Mouse (Mus musculus): ENCODE results near the gene Anapc7.

The Anapc7 gene

DNA sequence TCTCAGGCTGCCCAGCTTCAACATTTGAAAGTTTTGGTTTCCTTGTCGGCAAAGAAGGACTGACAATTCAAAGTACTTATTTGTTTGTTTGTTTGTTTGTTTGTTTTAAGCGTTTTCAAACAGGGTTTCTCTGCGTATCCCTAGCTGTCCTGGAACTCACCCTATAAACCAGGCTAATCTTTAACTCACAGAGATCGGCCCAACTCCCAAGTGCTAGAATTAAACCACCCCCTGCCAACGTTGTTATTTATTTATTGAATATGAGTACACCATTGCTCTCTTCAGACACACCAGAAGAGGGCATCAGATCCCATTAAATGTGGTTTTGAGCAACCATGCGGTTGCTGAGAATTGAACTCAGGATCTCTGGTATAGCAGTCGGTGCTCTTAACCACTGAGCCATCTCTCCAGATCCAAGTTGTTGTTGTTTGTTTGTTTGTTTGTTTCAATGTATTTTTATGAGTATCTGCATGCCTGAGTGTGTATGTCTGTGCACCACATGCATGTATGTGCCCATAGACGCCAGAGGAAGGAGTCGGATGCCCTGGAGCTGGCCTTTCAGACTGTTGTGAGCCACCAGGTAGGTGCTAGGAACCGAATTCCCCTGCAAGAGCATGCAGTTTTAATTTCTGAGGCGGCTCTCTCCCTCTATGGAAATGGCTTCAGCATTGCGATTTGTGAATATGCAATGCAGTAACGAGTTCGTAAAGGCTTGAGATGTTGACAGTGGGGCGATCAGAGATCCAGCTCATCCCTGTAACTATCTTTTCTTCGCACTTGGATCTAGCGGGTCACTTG, at the start of gene Anapc7:
Gene Anapc7 (plus strand): TSS at position 423 of the 798 bp plus-strand sequence.
- DNase-seq, result no peak

DNA sequence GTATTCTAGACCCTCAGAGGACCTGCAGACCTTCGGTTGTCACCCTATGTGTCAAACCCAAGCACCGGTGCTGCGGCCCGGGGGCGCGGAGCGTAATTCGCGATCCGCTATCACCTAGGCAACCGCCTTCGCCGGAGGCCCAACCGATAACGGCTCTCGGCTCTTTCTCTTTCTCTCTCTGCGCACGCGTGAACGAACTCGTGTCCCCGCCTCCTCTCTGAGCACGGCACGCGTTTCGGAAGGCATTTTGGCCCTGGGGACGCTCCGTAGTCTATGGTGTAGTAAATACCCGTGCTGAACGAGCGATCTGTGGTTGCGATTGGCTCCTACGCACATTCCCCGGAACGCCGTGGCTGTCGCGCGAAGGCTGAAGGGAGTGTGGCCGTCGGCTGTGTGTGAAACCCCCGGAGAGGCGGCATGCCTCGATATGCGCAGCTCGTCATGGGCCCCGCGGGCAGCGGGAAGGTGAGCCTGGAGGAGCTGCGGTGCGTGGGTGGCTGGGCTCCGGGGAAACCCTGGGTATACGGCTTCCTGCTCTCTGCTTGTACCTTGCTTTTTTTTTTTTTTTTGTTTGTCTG, 49.2 kb upstream of the Anapc7 start, which contains the start of gene Fam216a:
Gene Fam216a (minus strand): TSS at position 173 of the 578 bp plus-strand sequence.
- DNase-seq, result peak; percentile 99

DNA sequence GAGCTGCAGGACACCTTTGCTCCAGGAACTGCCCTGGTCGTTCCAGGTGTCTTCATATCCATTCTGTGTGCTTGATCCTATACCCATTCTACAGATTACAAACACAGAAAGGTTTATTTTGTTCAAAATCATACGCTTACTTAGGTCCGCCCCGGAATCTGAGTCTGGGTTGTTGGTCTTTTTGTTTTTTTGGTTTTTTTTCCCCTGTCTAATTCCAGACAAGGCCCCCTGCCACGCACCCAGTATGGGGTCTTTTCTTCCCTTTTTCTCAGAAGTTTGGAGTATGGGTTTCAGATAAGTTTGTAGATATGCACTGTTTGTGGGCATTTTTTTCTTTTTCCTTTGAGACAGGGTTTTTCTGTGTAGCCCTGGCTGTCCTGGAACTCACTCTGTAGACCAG, 48.6 kb upstream of the Anapc7 start:
- DNase-seq, result no peak

- no peak for DNase-seq
Observed at GRCm38 (mm10) chr5:122377101-122377833, 44.2 kb upstream of the Anapc7 start.

DNA sequence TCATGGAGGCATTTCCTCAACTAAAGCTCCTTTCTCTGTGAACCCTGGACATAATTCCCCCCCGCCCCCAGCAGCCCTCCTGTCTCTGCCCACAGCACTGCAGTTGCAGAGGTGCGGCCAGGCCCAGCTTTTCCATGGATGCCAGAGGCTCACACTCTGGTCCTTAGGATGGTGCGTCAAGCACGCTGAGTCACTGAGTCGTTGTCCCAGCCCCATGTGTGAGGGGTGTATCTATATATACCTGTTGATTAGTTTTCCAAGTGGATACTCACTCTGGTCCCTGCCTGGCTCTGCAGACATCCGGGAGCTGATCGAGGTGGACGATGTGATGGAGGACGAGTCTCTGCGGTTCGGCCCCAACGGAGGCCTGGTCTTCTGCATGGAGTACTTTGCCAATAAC, 43.3 kb upstream of the Anapc7 start:
- no peak for DNase-seq

DNA sequence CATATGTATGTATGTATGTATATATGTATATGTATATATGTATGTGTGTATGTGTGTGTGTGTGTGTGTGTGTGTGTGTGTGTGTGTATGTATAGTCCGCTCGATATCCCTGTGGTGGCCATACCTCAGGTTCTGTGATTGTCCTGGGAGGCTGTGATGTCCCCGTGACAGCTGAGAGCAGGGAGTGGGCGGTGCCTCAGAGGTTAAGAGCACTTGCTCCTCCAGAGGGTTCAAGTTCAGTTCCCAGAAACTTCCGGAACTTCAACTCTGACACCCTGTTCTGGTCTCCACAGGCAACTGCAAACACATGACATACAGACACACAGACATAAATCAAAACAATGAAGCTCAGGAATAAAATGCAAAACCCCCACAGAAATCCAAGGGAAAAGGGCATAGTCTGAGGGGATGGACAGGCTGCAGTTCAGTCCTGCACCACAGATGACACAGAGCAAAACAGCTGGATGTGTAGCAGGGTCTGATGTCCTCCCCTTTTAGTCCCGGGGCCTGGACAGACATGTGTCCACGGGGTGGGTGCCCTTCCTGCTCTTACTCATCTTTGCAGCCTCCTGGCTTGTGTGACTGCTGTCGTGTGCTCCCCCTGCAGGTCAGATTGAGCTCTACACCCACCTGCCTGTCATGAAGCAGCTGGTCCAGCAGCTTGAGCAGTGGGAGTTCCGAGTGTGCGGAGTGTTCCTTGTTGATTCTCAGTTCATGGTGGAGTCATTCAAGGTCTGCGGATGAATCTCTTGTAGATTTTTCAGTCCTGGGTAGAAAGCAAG, 41.9 kb upstream of the Anapc7 start:
- DNase-seq, result peak; percentile 77

- DNase-seq, result no peak
Observed at GRCm38 (mm10) chr5:122390006-122390405, 31.5 kb upstream of the Anapc7 start.

DNA sequence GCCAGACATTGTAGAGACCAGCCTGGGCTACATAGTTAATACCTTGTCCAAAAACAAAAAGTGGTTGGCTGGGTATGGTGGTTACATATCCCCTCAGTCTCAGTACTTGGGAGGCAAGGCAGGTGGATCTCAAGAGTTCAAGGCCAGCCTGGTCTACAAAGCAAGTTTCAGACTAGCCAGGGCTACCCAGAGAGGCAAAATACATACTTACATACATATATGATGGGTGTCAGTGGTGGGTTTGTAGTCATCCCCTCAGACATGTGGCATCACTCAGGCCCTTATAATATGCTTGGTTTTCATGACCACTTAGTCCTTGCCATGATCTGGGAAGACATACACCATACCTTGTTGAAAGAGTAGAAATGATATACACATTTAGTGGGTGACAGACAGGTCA, 30.8 kb upstream of the Anapc7 start:
- DNase-seq, result no peak

- no peak for DNase-seq
Observed at GRCm38 (mm10) chr5:122391178-122391785, 30.2 kb upstream of the Anapc7 start.

- DNase-seq, result peak; percentile 95
Observed at GRCm38 (mm10) chr5:122391786-122392180, 29.7 kb upstream of the Anapc7 start, which contains the start of gene Arpc3. TSS of gene Arpc3 (plus strand) at chr5:122391878.

GRCm38 (mm10) chr5:122392227-122393004, 29.1 kb upstream of the Anapc7 start:
- peak; percentile 45 for DNase-seq

DNA sequence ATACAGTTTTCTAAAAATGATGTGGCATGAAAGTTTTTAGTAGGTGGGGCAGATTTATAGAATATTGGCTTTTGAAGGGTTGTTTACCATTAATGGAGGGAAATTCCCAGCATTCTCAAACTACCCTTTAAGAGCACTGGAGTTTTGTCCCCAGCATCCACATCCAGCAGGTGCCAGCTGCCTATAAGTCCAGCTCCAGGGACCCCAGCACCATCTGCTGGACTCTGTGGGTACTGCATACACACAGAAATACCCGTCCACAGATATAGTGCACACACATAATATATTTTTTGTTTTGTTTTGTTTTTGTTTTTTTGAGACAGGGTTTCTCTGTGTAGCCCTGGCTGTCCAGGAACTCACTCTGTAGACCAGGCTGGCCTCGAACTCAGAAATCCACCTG, 27.6 kb upstream of the Anapc7 start:
- DNase-seq, result peak; percentile 85

DNA sequence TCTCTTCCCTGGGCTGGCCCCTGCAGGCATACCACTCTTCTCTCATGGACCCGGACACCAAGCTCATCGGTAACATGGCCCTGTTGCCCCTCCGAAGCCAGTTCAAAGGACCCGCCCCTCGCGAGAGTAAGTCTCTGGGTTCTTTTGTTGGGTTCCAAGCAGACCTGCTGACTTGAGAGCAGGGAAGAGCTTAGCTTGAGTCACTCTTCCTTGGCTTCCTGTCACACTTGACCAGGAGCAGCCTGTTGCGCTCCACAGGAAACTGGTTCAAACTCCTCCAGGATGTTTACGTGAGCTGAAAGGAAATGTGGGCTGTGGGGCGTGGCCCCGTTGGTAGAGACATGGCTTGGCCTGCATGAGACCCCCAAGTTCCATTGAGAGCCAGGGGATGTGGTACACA, 24.7 kb upstream of the Anapc7 start:
- DNase-seq, result peak; percentile 81

DNA sequence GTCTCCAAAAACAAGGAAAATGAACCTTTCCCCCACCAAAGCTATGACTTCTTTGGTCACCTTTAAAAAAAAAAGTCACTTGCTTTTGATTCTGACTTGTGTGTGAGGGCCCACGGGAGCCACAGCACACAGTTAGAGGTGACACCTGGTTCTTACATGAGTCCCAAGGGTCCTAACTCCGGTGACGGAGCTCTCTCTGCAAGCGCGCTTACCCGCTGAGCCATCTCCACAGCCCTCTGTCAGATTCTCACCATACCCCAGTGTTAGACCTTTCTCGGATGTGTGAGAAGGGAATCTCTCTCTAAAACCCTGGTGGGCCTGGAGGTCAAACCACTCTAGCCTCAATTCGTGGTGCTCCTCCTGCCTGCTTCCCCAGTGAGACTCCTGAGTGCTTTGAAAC, 24.0 kb upstream of the Anapc7 start:
- DNase-seq, result no peak

DNA sequence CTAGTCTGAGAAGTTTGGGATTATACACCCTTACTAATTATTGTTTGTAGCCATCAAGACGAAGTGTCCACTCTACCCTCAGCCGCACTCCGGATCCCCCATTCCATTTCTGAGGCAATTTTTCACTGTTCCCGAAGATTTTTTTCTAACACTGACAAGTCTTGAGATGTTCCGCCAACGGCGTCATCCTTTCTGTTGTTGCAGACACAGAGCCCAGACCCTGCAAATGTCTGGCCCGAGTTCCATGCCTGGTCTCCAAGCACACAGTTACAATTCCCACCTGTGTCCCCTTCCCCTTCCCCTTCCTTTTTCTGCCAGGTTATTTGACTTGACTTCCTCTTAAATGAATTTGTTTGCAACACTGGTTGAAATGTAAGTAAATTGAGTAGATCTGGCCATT, 21.6 kb upstream of the Anapc7 start:
- no peak for DNase-seq

- DNase-seq, result peak; percentile 85
Observed at GRCm38 (mm10) chr5:122400628-122401302, 20.7 kb upstream of the Anapc7 start.

DNA sequence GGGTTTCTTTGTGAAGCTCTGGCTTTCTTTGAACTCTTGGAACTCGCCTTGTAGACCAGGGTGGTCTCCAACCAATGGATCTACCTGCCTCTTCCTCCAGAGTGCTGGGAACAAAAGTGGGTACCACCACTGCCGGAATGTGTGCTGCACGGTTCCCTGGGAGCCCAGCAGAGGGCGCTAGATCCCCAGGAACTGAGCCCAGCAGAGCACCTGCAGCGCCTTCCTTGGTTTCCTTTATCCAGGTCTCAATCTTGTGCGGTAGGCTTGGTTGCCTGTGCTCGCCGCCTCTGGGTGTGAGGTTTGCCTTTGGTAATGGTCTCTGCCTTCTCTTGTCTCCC, 20.2 kb upstream of the Anapc7 start:
- DNase-seq, result peak; percentile 79

- no peak for DNase-seq
Observed at GRCm38 (mm10) chr5:122402160-122402559, 19.3 kb upstream of the Anapc7 start.

DNA sequence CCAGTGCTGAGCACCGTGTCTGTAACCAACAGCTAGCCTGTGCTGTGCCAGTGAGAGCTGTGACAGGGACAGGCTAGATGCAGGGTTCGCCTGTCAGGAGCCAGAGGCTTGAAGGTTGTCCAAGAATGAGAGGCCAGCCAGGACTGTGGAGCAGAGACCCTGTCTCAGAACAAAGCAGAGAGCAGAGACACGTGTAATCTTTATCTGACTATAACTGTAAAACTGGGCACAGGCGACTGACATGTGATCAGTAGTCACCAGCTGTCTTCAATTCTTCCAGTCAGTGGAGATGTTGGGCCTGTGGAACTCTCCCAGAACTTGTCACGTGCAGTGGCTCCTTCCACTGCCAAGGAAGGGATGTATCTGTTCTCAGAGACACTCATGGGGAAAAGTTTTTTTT, 18.7 kb upstream of the Anapc7 start:
- DNase-seq, result no peak

- no peak for DNase-seq
Observed at GRCm38 (mm10) chr5:122403362-122403761, 18.1 kb upstream of the Anapc7 start.

DNA sequence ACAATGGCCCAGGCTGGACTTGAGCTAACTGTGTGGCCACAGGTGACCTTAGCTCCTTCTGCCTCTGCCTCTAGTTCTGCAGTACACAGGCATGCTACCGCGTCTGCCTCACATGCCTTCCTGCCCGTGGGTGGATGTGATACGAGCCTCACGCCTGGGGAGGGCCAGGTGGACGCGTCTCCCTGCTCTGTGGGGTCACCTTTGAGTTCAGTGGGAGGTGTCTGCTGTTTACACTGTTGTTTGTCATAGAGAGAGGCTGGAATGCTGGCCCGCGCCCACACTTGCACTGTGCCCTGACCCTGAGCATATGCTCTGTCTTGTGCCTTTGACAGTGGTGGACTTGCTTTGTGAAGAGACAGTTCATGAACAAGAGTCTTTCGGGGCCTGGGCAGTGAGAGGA, 16.0 kb upstream of the Anapc7 start:
- no peak for DNase-seq
